Mouse (Mus musculus) lung, adult 2 months (tissue): Measurements from ENCODE around the gene Psme4.

Source experiments
- CTCF ChIP-seq: fragments of 200-500 bp; IDR thresholded peaks from 2 replicates; pipeline ENCODE4 v1.5.1; 2011; ENCODE audit warnings: mild to moderate bottlenecking, low read length, control low read depth; ENCODE audit not compliant: insufficient read depth
- POLR2A ChIP-seq: fragments of 200-500 bp; IDR thresholded peaks from 2 replicates; pipeline ENCODE4 v1.6.1; 2011; ENCODE audit warnings: low read depth, mild to moderate bottlenecking, control low read depth, low read length, borderline replicate concordance; ENCODE audit errors: extremely low read depth

DNA sequence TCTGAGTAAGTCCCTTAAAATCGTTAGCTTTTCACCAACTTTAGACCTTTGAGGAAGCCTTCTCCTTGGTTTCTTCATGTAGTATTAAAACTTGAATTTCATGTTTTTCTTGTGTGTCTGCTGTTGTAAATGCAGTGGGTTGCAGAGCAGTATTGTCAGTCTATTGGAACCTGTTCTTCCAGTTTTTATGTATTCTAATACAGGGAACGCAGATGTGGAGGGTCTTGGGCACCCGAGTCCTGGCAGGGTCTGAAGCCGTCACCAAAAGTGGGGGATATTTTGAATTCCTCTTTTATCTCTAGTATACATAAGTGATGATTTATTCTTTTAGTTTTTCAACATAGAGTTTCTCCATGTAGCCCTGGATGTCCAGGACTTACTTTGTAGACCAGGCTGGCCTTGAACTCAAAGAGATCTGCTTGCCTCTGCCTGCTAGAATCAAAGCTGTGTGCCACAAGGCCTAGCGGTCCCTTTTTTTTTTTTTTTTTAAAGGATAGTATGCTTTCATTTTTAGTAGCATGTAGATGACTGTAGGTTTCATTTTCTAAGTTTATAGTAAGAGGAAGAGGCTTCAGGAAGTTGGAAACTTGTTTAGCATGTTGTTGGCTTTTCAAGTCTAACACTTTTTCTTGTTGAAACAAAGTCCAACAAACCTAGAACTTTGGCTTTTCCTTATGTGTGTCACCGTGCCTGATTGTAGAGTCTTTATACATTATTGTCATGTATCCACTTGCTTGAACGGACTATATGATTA is 14.9 kb downstream of the Psme4 start:
- TF ChIP-seq CTCF (no peak), POLR2A (no peak)
